Mouse (Mus musculus): ENCODE measurements around the gene AU021092.

The AU021092 gene

GRCm38 (mm10) chr16:5214126-5214525 is 8.0 kb downstream of the AU021092 start:
- in situ Hi-C loops (cut with MboI, MseI) = no loop called here

GRCm38 (mm10) chr16:5212150-5212549 is 9.9 kb downstream of the AU021092 start:
- in situ Hi-C loops (cut with MboI, MseI) = no loop called here

- in situ Hi-C loops (cut with MboI, MseI) = no loop called here
Measured at GRCm38 (mm10) chr16:5210365-5210764, 11.7 kb downstream of the AU021092 start.

GRCm38 (mm10) chr16:5206051-5206450 is 16.0 kb downstream of the AU021092 start:
- in situ Hi-C loops (cut with MboI, MseI) = no loop called here

- in situ Hi-C loops (cut with MboI, MseI) = no loop called here
Measured at GRCm38 (mm10) chr16:5205431-5205970, 16.6 kb downstream of the AU021092 start.

- in situ Hi-C loops (cut with MboI, MseI) = no loop called here
Measured at GRCm38 (mm10) chr16:5203668-5204433, 18.2 kb downstream of the AU021092 start, which contains the start of gene Nagpa. Gene Nagpa (minus strand): TSS chr16:5204012.

GRCm38 (mm10) chr16:5203200-5203599 is 18.9 kb downstream of the AU021092 start:
- in situ Hi-C loops (cut with MboI, MseI) = no loop called here

- in situ Hi-C loops (cut with MboI, MseI) = no loop called here
Measured at GRCm38 (mm10) chr16:5202681-5203080, 19.4 kb downstream of the AU021092 start.

- in situ Hi-C loops (cut with MboI, MseI) = no loop called here
Measured at GRCm38 (mm10) chr16:5195080-5195479, 27.0 kb downstream of the AU021092 start.

GRCm38 (mm10) chr16:5186234-5186633 is 35.9 kb downstream of the AU021092 start:
- in situ Hi-C loops (cut with MboI, MseI) = loop anchor here (10.0 kb wide), 1 partner anchor 939 kb away; no protein-coding TSS in a partner anchor

GRCm38 (mm10) chr16:5185691-5186090 is 36.4 kb downstream of the AU021092 start:
- in situ Hi-C loops (cut with MboI, MseI) = loop anchor here (10.0 kb wide), 1 partner anchor 939 kb away; no protein-coding TSS in a partner anchor

- in situ Hi-C loops (cut with MboI, MseI) = loop anchor here (10.0 kb wide), 1 partner anchor 940 kb away; no protein-coding TSS in a partner anchor
Measured at GRCm38 (mm10) chr16:5184956-5185355, 37.1 kb downstream of the AU021092 start.

- in situ Hi-C loops (cut with MboI, MseI) = loop anchor here (10.0 kb wide), 1 partner anchor 941 kb away; no protein-coding TSS in a partner anchor
Measured at GRCm38 (mm10) chr16:5184101-5184500, 38.0 kb downstream of the AU021092 start.

- in situ Hi-C loops (cut with MboI, MseI) = loop anchor here (10.0 kb wide), 1 partner anchor 941 kb away; no protein-coding TSS in a partner anchor
Measured at GRCm38 (mm10) chr16:5183310-5183975, 38.7 kb downstream of the AU021092 start.

- in situ Hi-C loops (cut with MboI, MseI) = no loop called here
Measured at GRCm38 (mm10) chr16:5172636-5173035, 49.5 kb downstream of the AU021092 start.

GRCm38 (mm10) chr16:5168829-5169228 is 53.3 kb downstream of the AU021092 start:
- in situ Hi-C loops (cut with MboI, MseI) = no loop called here

- in situ Hi-C loops (cut with MboI, MseI) = no loop called here
Measured at GRCm38 (mm10) chr16:5168038-5168437, 54.1 kb downstream of the AU021092 start.

- in situ Hi-C loops (cut with MboI, MseI) = no loop called here
Measured at GRCm38 (mm10) chr16:5164327-5164726, 57.8 kb downstream of the AU021092 start.

Measured in T-helper 1 cell (primary cell).